Mouse (Mus musculus) cerebellum, adult 8-10 months (tissue): ENCODE measurements around the gene Gm10642.

Experiments
- DNase-seq: peaks from one replicate; pipeline ENCODE4 v3.0.0; 2022

The Gm10642 gene

GRCm38 (mm10) chr9:70673656-70674055 is 17.6 kb downstream of the Gm10642 start:
- DNase-seq = no peak

- no peak for DNase-seq
Measured at GRCm38 (mm10) chr9:70675117-70675516, 19.1 kb downstream of the Gm10642 start.

GRCm38 (mm10) chr9:70675961-70676360 is 19.9 kb downstream of the Gm10642 start:
- DNase-seq = no peak

GRCm38 (mm10) chr9:70678682-70679131 is 22.7 kb downstream of the Gm10642 start, which contains the start of gene Adam10:
Adam10 (plus strand) TSS chr9:70678997.
- DNase-seq = peak; percentile 99

GRCm38 (mm10) chr9:70679132-70680091 is 23.4 kb downstream of the Gm10642 start:
- DNase-seq = peak; percentile 64

- no peak for DNase-seq
Measured at GRCm38 (mm10) chr9:70682202-70682601, 26.2 kb downstream of the Gm10642 start.

- DNase-seq = no peak
Measured at GRCm38 (mm10) chr9:70688301-70688968, 32.4 kb downstream of the Gm10642 start.

GRCm38 (mm10) chr9:70689926-70690325 is 33.9 kb downstream of the Gm10642 start:
- DNase-seq = no peak

- DNase-seq = no peak
Measured at GRCm38 (mm10) chr9:70690579-70690978, 34.5 kb downstream of the Gm10642 start.

- no peak for DNase-seq
Measured at GRCm38 (mm10) chr9:70691772-70692693, 36.0 kb downstream of the Gm10642 start.

GRCm38 (mm10) chr9:70695723-70696122 is 39.7 kb downstream of the Gm10642 start:
- DNase-seq = no peak

- DNase-seq = no peak
Measured at GRCm38 (mm10) chr9:70698090-70698489, 42.0 kb downstream of the Gm10642 start.

GRCm38 (mm10) chr9:70703597-70704203 is 47.6 kb downstream of the Gm10642 start:
- no peak for DNase-seq

- no peak for DNase-seq
Measured at GRCm38 (mm10) chr9:70706444-70706843, 50.4 kb downstream of the Gm10642 start.
